Mouse (Mus musculus) gastrocnemius, adult 2 months (tissue): Measurements from ENCODE around the gene Megf9. TPM values are rescaled to one million over a fixed set of nuclear protein-coding genes. Genes with fewer than 3 reads are reported as not detected.

Source experiments
- DNase-seq: peaks from one replicate; pipeline ENCODE4 v3.0.0; 2022
- H3K27ac ChIP-seq: fragments of 200-600 bp; 2 replicates; pipeline ENCODE4 v1.8.1; 2022; ENCODE audit warnings: mild to moderate bottlenecking
- H3K4me3 ChIP-seq: fragments of 200-600 bp; 2 replicates; pipeline ENCODE4 v1.8.1; 2022; ENCODE audit warnings: mild to moderate bottlenecking, moderate library complexity
- CTCF ChIP-seq: fragments of 200-600 bp; IDR thresholded peaks from 2 replicates; pipeline ENCODE4 v1.8.1; 2022; ENCODE audit warnings: antibody characterized with exemption, mild to moderate bottlenecking, moderate library complexity
- intact Hi-C: fragments of 180-260 bp; cut with DNase I; formaldehyde crosslinking; loops from one replicate; pipeline ENCODE4 v1.15.1; 2025
- total RNA-seq, 2 experiments: library from RNA; stranded (reverse); gene quantifications; 2 replicates each; pipeline ENCODE4 v1.2.3; 2021

Gene Megf9
- total RNA-seq, 2 experiments from 2014 or later: 2.6 to 3.8 TPM

GRCm38 (mm10) chr4:70515514-70515913 lies 19.3 kb downstream of the Megf9 start:
- no peak overlapping the region for H3K27ac ChIP-seq

GRCm38 (mm10) chr4:70509987-70510386 lies 24.8 kb downstream of the Megf9 start:
- no peak overlapping the region for H3K4me3 ChIP-seq
- intact Hi-C loops: no loop called here
- DNase-seq: no peak
- TF ChIP-seq CTCF: no peak
- H3K27ac ChIP-seq: no peak overlapping the region; the same call in 1 of the 2 replicates

More at GRCm38 (mm10) chr4:70515514-70515913, 19.3 kb downstream of the Megf9 start:
- no peak for DNase-seq
- no peak overlapping the region for H3K4me3 ChIP-seq
- no peak for TF ChIP-seq CTCF
- intact Hi-C loops: no loop called here

GRCm38 (mm10) chr4:70509565-70509964 lies 25.2 kb downstream of the Megf9 start:
- TF ChIP-seq CTCF: no peak
- no peak overlapping the region for H3K4me3 ChIP-seq
- intact Hi-C loops: no loop called here
- DNase-seq: no peak
- no peak overlapping the region for H3K27ac ChIP-seq

GRCm38 (mm10) chr4:70508207-70508606 lies 26.6 kb downstream of the Megf9 start:
- DNase-seq: no peak
- no peak overlapping the region for H3K27ac ChIP-seq
- intact Hi-C loops: no loop called here
- no peak overlapping the region for H3K4me3 ChIP-seq
- no peak for TF ChIP-seq CTCF

- Histone ChIP-seq H3K4me3 (no peak overlapping the region), H3K27ac (no peak overlapping the region)
- no peak for TF ChIP-seq CTCF
- DNase-seq: no peak
- intact Hi-C loops: no loop called here
Observed at GRCm38 (mm10) chr4:70505951-70506350, 28.8 kb downstream of the Megf9 start.

- TF ChIP-seq CTCF: no peak
- no peak overlapping the region for H3K4me3 ChIP-seq
- DNase-seq: no peak
- no peak overlapping the region for H3K27ac ChIP-seq
- intact Hi-C loops: no loop called here
Observed at GRCm38 (mm10) chr4:70503827-70504226, 31.0 kb downstream of the Megf9 start.

- DNase-seq: no peak
- intact Hi-C loops: no loop called here
- no peak for TF ChIP-seq CTCF
- no peak overlapping the region for H3K4me3 ChIP-seq
- no peak overlapping the region for H3K27ac ChIP-seq
Observed at GRCm38 (mm10) chr4:70499285-70499684, 35.5 kb downstream of the Megf9 start.

GRCm38 (mm10) chr4:70496978-70497377 lies 37.8 kb downstream of the Megf9 start:
- H3K27ac ChIP-seq: no peak overlapping the region
- intact Hi-C loops: no loop called here
- TF ChIP-seq CTCF: no peak
- H3K4me3 ChIP-seq: no peak overlapping the region
- no peak for DNase-seq

GRCm38 (mm10) chr4:70489792-70490191 lies 45.0 kb downstream of the Megf9 start:
- no peak for DNase-seq
- no peak overlapping the region for H3K27ac ChIP-seq
- intact Hi-C loops: no loop called here
- H3K4me3 ChIP-seq: no peak overlapping the region
- no peak for TF ChIP-seq CTCF

- no peak for DNase-seq
- intact Hi-C loops: no loop called here
- no peak for TF ChIP-seq CTCF
- Histone ChIP-seq H3K27ac (no peak overlapping the region), H3K4me3 (no peak overlapping the region)
Observed at GRCm38 (mm10) chr4:70488415-70488814, 46.4 kb downstream of the Megf9 start.

- no peak overlapping the region for H3K27ac ChIP-seq
- DNase-seq: no peak
- intact Hi-C loops: no loop called here
- H3K4me3 ChIP-seq: no peak overlapping the region
- TF ChIP-seq CTCF: no peak
Observed at GRCm38 (mm10) chr4:70484134-70484533, 50.7 kb downstream of the Megf9 start.

- Histone ChIP-seq H3K27ac (no peak overlapping the region), H3K4me3 (no peak overlapping the region)
- no peak for DNase-seq
- TF ChIP-seq CTCF: no peak
- intact Hi-C loops: no loop called here
Observed at GRCm38 (mm10) chr4:70481931-70482330, 52.9 kb downstream of the Megf9 start.

GRCm38 (mm10) chr4:70471398-70471797 lies 63.4 kb downstream of the Megf9 start:
- intact Hi-C loops: no loop called here
- no peak overlapping the region for H3K4me3 ChIP-seq
- no peak for TF ChIP-seq CTCF
- no peak for DNase-seq
- no peak overlapping the region for H3K27ac ChIP-seq

GRCm38 (mm10) chr4:70465921-70466689 lies 68.7 kb downstream of the Megf9 start:
- TF ChIP-seq CTCF: no peak
- no peak for DNase-seq
- Histone ChIP-seq H3K27ac (no peak overlapping the region), H3K4me3 (no peak overlapping the region)
- intact Hi-C loops: no loop called here
